Mouse (Mus musculus) cerebellum, adult 2 months (tissue): Measurements from ENCODE around the gene Anks4b.

Experiments used
- CTCF ChIP-seq: fragments of 200-500 bp; IDR thresholded peaks from 2 replicates; pipeline ENCODE4 v1.5.1; 2011; ENCODE audit warnings: low read depth, mild to moderate bottlenecking, control low read depth, low read length, moderate library complexity, borderline replicate concordance; ENCODE audit not compliant: insufficient read depth
- POLR2A ChIP-seq: fragments of 200-500 bp; IDR thresholded peaks from 2 replicates; pipeline ENCODE4 v1.6.1; 2011; ENCODE audit warnings: low read length, control low read depth, borderline replicate concordance; ENCODE audit not compliant: insufficient read depth

DNA sequence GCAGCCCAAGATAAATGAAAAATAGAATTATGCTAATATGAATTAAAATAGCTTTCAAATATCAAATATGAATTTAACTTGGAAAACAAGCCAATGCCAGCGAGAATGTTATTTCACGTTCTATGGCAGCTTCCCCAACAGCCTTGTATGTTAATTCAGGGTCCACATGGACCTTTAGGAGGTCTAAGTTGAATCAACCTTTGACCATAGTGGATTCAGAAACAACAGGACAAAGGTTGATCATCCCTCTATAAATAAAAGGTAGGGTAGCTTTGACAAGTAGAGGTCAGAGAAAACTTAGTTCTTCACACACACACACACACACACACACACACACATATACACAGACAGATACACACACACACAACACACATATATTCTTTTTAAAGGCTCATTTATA lies 22.8 kb upstream of the Anks4b start:
- TF ChIP-seq CTCF (no peak), POLR2A (no peak)
